Mouse (Mus musculus): ENCODE results near the gene Itga3.

The Itga3 gene

GRCm38 (mm10) chr11:95101071-95101788, 24.6 kb upstream of the Itga3 start:
- POLR2A ChIA-PET: interaction anchor here in 2 of 4 experiments (0.5 to 1.6 kb wide), 6 partner anchors 21 to 419 kb away, joined by 3 to 4 read pairs (median 3); partner anchors contain the start of gene Itga3 (in 1 of the 2)
- CTCF ChIA-PET: interaction anchor here in 3 of 4 experiments (0.6 to 1.4 kb wide), 9 partner anchors 13 to 360 kb away, joined by 3 to 8 read pairs (median 3); partner anchors contain the start of gene Itga3 (in 1 of the 3)

GRCm38 (mm10) chr11:95100393-95100792, 23.8 kb upstream of the Itga3 start:
- CTCF ChIA-PET: interaction anchor here in 3 of 4 experiments (0.6 to 1.4 kb wide), 6 partner anchors 14 to 151 kb away, joined by 3 to 8 read pairs (median 3); partner anchors contain the start of gene Itga3 (in 1 of the 3)
- POLR2A ChIA-PET: interaction anchor here in 2 of 4 experiments (0.5 to 1.6 kb wide), 7 partner anchors 20 to 879 kb away, joined by 3 to 4 read pairs (median 3); partner anchors contain the start of gene Itga3 (in 1 of the 2)

DNA sequence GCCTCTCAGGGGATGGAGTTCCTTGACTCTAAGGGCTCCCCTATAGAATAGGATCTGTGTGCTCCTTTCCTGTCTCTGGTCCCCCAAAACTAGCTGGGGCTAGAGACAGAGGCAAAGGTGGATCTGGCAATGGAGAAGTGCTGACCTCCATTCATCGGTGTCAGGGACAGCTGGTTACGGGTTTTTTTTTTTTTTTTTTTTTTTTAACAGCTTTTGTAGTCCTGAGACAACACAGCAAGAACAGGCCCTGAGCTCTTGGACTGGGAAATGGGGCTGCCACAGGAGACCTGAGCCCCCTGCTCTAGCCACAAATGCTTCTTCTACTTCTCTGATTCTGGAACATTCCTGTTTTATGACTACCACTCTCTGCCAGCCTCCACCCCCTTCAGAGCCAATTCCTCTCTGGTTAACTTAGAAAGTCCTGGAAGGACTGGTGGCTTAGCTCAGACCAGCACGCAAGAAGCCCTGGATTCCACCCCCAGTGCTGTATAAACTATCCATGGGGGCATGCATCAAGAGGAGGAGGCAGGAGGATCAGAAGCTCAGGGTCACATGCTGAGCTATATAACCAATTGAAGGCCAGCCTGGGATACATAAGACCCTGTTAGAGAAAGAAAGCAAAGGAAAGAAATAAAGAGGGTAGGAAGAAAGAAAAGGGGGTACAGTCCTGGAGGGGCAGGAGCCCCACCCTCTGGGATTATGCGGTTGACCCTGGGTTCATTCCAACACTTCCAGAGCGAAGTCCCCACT, 21.9 kb upstream of the Itga3 start:
- POLR2A ChIA-PET: interaction anchor here in 2 of 4 experiments (0.8 to 1.5 kb wide), 3 partner anchors 30 to 168 kb away, joined by 3 read pairs; no protein-coding TSS in a partner anchor
- CTCF ChIA-PET: interaction anchor here in 2 of 4 experiments (0.5 to 1.3 kb wide), 5 partner anchors 22 to 1115 kb away, joined by 3 to 9 read pairs (median 3); no protein-coding TSS in a partner anchor

DNA sequence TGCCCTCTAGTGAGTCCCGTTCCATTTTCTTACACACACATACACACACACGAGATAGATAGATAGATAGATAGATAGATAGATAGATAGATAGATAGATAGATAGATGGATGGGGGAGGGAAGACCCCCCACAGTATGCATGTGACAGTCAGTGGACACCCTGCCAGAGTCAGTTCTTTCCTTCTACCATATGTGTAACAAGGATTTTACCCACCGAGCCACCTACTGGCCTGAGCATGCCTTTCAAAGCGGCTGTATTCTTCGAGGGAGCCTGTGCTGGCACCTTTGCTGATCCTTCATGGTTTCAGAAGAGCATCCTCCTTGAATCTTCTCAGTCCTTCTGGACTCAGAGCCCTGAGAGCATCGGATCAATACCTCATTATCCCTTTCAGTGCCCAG, 21.3 kb upstream of the Itga3 start:
- ChIA-PET POLR2A (interaction anchor here in 2 of 4 experiments (0.8 to 1.5 kb wide), 3 partner anchors 30 to 168 kb away, joined by 3 read pairs; no protein-coding TSS in a partner anchor), CTCF (interaction anchor here in 2 of 4 experiments (0.5 to 1.3 kb wide), 3 partner anchors 23 to 77 kb away, joined by 3 to 5 read pairs (median 3); no protein-coding TSS in a partner anchor)

GRCm38 (mm10) chr11:95096608-95097373, 20.2 kb upstream of the Itga3 start:
- POLR2A ChIA-PET: interaction anchor here in 1 of 4 experiments (0.6 kb wide), 2 partner anchors 8 to 417 kb away, joined by 3 to 5 read pairs; no protein-coding TSS in a partner anchor

DNA sequence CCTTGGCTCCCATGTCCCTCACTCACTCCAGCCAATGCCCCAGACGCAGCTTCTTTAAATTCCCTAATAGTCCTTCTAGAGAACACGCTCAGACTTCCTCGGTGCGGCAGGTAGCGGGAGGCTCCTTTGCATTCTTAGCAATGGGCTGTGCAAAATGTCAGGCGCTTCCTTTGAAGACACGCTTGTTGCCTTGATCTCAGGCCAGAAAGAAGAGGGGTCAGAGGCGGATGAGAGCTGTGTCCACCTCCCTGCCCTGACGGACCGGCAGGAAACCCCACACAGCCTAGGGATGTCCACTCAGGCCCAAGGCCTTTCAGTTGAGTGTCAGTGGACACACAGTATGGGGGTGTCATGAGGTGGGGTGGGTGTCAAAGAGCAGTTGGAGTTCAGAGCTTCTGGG, 19.0 kb upstream of the Itga3 start:
- CTCF ChIA-PET: interaction anchor here in 2 of 4 experiments (0.5 to 1.6 kb wide), 3 partner anchors 19 to 1110 kb away, joined by 3 read pairs; partner anchors contain the start of gene Itga3 (in 1 of the 2)

More at GRCm38 (mm10) chr11:95096608-95097373, 20.2 kb upstream of the Itga3 start:
- CTCF ChIA-PET: interaction anchor here in 3 of 4 experiments (0.6 to 1.6 kb wide), 3 partner anchors 24 to 155 kb away, joined by 3 to 7 read pairs (median 3); no protein-coding TSS in a partner anchor

DNA sequence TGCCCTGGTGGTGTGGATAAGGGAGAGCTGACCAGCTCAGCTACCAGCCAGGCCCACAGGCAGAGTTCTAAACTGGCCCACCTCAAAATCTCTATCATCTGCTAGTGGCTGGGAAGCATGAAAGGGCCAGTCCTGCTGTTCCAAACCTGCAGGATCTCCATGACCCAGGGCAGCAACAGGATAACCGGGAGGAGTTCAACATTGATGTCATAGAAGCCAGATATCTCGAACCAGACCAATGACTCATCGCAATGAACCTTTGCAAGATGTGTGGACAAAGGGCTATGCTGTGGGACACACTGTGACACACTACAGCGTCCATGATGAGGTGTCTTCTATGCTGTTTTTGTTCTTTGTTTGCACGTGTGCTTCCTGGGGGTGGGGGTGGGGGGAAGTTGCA, 16.5 kb upstream of the Itga3 start:
- POLR2A ChIA-PET: interaction anchor here in 1 of 4 experiments (1.5 kb wide), 1 partner anchor 12 kb away, joined by 6 read pairs; no protein-coding TSS in a partner anchor
- CTCF ChIA-PET: interaction anchor here in 2 of 4 experiments (0.6 to 1.0 kb wide), 2 partner anchors 15 to 521 kb away, joined by 3 read pairs; no protein-coding TSS in a partner anchor

More for the DNA sequence above, 19.0 kb upstream of the Itga3 start:
- POLR2A ChIA-PET: no interaction called here

DNA sequence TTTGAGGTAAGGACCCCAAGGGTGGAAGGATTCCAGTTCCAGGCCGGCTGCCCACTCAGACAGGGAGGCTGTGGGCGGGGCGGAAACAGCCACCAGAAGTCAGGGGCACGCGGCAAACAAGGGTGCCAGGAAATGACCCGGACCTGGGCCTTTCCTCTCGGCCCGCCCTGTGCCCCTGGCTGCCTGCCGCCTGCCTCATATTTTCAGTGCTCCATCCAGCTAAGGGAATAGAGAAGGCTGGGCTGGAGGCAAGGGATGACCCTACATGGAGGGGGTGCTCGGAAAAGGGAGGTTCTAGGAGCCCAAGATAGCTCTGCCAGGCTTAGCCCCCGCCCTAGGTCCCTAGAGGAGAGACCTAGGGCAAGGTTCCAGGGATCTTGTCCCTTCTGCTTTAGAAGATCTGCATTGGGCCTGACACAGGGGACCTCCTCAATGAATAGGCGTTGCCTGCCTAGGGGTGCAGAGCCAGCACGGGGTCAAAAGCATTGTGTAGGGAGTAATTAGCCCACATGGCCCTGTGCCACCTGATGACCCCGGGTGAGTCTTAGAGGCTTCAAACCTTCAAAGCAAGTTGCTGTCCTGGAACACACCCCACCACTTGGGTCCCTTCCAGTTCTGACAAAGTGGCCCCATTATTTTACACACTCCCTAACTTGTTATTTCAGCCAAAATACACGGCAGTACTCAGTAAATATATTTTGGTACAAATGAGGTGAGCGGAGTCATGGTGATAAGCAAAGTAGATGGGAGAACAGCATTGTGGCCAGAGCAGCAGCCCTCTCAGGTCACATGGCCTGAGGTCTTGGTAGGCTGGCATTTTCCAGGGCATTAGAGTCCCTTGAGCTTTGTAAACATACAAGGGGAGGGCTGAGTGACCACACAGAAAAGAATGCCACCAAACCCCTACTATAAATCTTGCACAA, 12.5 kb upstream of the Itga3 start:
- CTCF ChIA-PET: interaction anchor here in 1 of 4 experiments (1.3 kb wide), 1 partner anchor 119 kb away, joined by 3 read pairs; no protein-coding TSS in a partner anchor
- POLR2A ChIA-PET: interaction anchor here in 2 of 4 experiments (1.1 to 2.0 kb wide), 3 partner anchors 11 to 16 kb away, joined by 4 to 5 read pairs (median 5); no protein-coding TSS in a partner anchor

- ChIA-PET POLR2A (interaction anchor here in 3 of 4 experiments (0.5 to 2.0 kb wide), 4 partner anchors 10 to 17 kb away, joined by 3 to 5 read pairs (median 4); partner anchors contain the start of gene Itga3 (in 1 of the 3)), CTCF (interaction anchor here in 2 of 4 experiments (1.0 to 1.3 kb wide), 2 partner anchors 13 to 118 kb away, joined by 3 read pairs; no protein-coding TSS in a partner anchor)
Observed at GRCm38 (mm10) chr11:95088286-95088685, 11.7 kb upstream of the Itga3 start.

DNA sequence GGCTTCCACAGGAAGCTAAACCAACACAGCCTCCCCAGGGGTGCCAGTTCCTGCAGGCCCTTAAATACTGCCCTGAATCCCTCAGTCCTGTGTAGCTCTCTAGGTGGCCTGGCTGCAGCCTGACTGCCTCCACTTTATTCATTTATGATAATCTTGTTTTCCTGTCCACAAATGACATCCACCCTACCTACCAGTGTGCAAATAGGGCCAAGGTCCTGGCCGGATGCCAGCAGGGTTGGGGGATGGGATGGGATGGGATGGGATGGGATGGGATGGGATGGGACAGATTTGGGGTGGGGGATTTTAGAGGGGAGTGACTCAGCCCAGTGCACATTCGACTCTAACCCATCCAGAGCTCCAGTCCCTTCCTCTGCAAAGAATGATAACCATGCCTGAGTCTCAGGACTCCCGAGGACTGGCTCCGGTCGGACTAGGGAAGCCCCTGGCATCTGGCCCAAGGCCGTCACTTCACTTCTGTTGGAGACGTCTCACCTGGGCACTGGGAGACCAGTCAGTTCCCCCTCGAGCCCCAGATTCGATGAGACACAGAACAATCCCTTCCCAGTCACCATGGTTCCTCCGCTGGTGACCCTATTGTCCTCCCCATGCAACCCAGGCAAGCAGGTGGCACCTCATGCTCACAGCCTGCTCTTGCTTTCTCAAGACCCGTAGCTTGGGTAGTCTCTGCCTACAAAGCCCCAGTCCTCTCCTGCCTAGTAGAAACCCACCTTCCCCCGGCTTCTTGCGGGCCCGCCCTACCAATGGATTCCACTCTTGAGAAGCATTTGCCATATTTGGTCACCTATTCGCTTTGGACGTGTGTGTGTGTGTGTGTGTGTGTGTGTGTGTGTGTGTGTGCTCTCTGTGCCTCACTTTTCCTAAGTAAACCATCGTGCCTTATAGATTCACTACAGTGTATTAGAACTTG, 11.0 kb upstream of the Itga3 start:
- CTCF ChIA-PET: interaction anchor here (0.5 to 1.9 kb wide), 10 partner anchors 9 to 438 kb away, joined by 3 to 12 read pairs (median 3); partner anchors contain the start of gene Itga3 (in 1 of the 4)
- POLR2A ChIA-PET: interaction anchor here in 3 of 4 experiments (0.5 to 2.9 kb wide), 9 partner anchors 9 to 225 kb away, joined by 3 to 25 read pairs (median 5); partner anchors contain the start of gene Itga3 (in 2 of the 3)

DNA sequence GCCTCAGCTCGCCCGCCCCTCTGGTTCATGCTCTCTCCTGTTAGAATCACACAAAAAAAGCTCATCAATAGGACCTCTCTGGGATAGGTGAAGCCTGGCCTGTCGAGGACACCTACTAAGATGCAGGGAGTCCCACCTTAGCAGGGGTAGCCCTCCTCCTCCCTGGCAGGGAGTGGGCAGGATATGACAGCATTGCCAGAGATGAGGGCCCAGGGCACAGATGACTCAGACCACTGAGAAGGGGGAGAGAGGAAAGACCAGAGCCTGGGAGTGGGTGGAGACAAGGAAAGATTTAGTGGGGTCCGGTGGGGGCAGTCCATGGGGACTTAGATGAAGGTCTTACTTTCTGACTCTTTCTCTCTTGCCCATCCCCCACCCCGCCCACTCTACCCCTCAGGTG, 9.6 kb upstream of the Itga3 start:
- CTCF ChIA-PET: interaction anchor here in 2 of 4 experiments (0.5 to 1.9 kb wide), 5 partner anchors 9 to 165 kb away, joined by 3 to 8 read pairs (median 3); partner anchors contain the start of gene Itga3 (in 2 of the 2)
- POLR2A ChIA-PET: interaction anchor here in 3 of 4 experiments (0.5 to 2.9 kb wide), 7 partner anchors 10 to 669 kb away, joined by 3 to 25 read pairs (median 3); partner anchors contain the start of gene Itga3 (in 1 of the 3)

DNA sequence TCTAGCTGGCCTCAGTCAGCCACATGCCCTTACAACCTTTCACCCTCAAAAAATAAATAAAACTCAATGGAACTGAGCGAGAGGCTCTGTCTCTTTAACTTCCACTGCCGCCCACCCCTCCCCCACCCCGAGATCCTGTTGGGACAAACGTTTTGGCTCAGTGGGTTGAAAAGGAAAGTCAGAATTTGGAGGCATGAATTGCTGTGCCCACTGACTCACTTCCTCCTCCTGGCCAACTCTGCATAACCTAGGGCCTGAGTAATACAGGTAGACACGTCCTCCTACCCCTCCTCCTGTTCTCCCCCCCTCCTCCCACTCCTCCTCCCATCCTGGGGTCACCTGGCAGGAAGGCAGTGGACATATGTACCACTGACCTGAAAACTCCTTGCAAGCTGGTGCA, 9.1 kb upstream of the Itga3 start:
- ChIA-PET CTCF (interaction anchor here in 2 of 4 experiments (0.5 to 1.9 kb wide), 7 partner anchors 9 to 393 kb away, joined by 3 to 8 read pairs (median 3); partner anchors contain the start of gene Itga3 (in 2 of the 2)), POLR2A (interaction anchor here in 3 of 4 experiments (0.6 to 2.9 kb wide), 4 partner anchors 9 to 156 kb away, joined by 3 to 25 read pairs (median 4); partner anchors contain the start of gene Itga3 (in 1 of the 3))

DNA sequence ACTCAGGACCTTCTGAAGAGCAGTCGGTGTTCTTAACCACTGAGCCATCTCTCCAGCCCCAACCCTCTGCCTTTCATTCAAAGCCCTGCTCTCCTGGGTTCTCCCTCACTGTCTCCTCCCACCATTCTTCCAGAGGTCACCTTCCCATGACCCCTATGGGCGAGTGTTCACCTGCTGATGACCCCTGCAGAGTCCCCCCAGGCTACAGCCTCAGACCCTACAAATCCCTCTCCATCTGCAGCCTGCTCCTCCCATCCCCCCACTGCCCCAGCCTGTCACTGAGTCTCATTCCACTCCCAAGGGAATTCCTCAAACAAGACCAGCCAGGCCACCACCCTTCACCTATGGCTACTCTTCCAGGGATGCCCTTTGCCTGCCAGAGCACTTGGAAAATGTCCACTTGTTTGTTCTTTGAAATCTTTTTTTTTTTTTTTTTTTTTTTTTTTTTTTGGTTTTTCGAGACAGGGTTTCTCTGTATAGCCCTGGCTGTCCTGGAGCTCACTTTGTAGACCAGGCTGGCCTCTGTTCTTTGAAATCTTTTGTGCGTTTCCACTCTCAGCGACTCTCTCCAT, 8.3 kb upstream of the Itga3 start:
- ChIA-PET POLR2A (interaction anchor here in 3 of 4 experiments (0.6 to 2.9 kb wide), 4 partner anchors 8 to 395 kb away, joined by 3 to 25 read pairs (median 4); partner anchors contain the start of gene Itga3 (in 1 of the 3)), CTCF (interaction anchor here in 2 of 4 experiments (0.6 to 1.3 kb wide), 4 partner anchors 12 to 174 kb away, joined by 3 read pairs; no protein-coding TSS in a partner anchor)

- ChIA-PET CTCF (interaction anchor here in 3 of 4 experiments (0.5 to 1.3 kb wide), 4 partner anchors 11 to 175 kb away, joined by 3 read pairs; no protein-coding TSS in a partner anchor), POLR2A (interaction anchor here in 3 of 4 experiments (0.8 to 1.1 kb wide), 3 partner anchors 9 to 396 kb away, joined by 3 read pairs; no protein-coding TSS in a partner anchor)
Observed at GRCm38 (mm10) chr11:95084175-95084574, 7.6 kb upstream of the Itga3 start.

All from embryonic stem cell, embryonic (primary cell).